Mouse (Mus musculus) embryonic stem cell, embryonic (primary cell): ENCODE measurements around the gene Cdca3.

Experiments
- CTCF ChIA-PET, 4 experiments: fragments of 300-600 bp in 2 of 4; fragments of 350-600 bp in 2 of 4; sonication (Branson Sonifier 250); formaldehyde crosslinking; loops; one replicate each; lab custom pipeline; 2022; ENCODE audit warnings: inconsistent platforms in 2 of 4; lab: Charles Lee
- POLR2A ChIA-PET, 4 experiments: fragments of 300-600 bp in 2 of 4; fragments of 350-600 bp in 2 of 4; sonication (Branson Sonifier 250); formaldehyde crosslinking; loops; one replicate each; lab custom pipeline; 2022; ENCODE audit warnings: antibody characterized with exemption in 4 of 4, inconsistent platforms in 1 of 4; lab: Charles Lee

Gene Cdca3

GRCm38 (mm10) chr6:124805341-124806321 is 23.7 kb upstream of the Cdca3 start:
- CTCF ChIA-PET = interaction anchor here (0.5 to 5.2 kb wide), 44 partner anchors 9 to 1668 kb away, joined by 3 to 22 read pairs (median 5); partner anchors contain the start of genes Cdca3 (in 2 of the 4), Usp5 (in 2 of the 4), C1rl (in 1 of the 4) and Emg1 (in 1 of the 4)
- POLR2A ChIA-PET = interaction anchor here (0.5 to 18.7 kb wide), 158 partner anchors 8 to 622 kb away, joined by 3 to 601 read pairs (median 5); partner anchors contain the start of genes Cdca3 (in 4 of the 4), Grcc10 (in 4 of the 4), Usp5 (in 4 of the 4) and Emg1 (in 3 of the 4)

GRCm38 (mm10) chr6:124806446-124807140 is 22.8 kb upstream of the Cdca3 start:
- CTCF ChIA-PET = interaction anchor here in 3 of 4 experiments (0.9 to 5.2 kb wide), 12 partner anchors 10 to 326 kb away, joined by 3 to 22 read pairs (median 7); partner anchors contain the start of genes Cdca3 (in 2 of the 3), Usp5 (in 2 of the 3), C1rl (in 1 of the 3) and P3h3 (in 1 of the 3)

GRCm38 (mm10) chr6:124807366-124807765 is 22.0 kb upstream of the Cdca3 start:
- ChIA-PET CTCF (interaction anchor here in 1 of 4 experiments (2.5 to 5.2 kb wide), 3 partner anchors 22 to 123 kb away, joined by 10 to 22 read pairs (median 19); partner anchors contain the start of genes Cdca3, Mlf2 and Usp5), POLR2A (interaction anchor here (0.5 to 18.7 kb wide), 16 partner anchors 10 to 358 kb away, joined by 3 to 601 read pairs (median 6); partner anchors contain the start of genes Cdca3 (in 3 of the 4), Usp5 (in 3 of the 4), Grcc10 (in 2 of the 4) and Emg1 (in 1 of the 4))

More at GRCm38 (mm10) chr6:124806446-124807140, 22.8 kb upstream of the Cdca3 start:
- POLR2A ChIA-PET = interaction anchor here (0.6 to 18.7 kb wide), 75 partner anchors 7 to 389 kb away, joined by 3 to 601 read pairs (median 7); partner anchors contain the start of genes Grcc10 (in 4 of the 4), Cdca3 (in 3 of the 4), Emg1 (in 3 of the 4) and Phb2 (in 3 of the 4)

- POLR2A ChIA-PET = interaction anchor here (0.5 to 18.7 kb wide), 30 partner anchors 9 to 358 kb away, joined by 3 to 601 read pairs (median 5); partner anchors contain the start of genes Cdca3 (in 3 of the 4), Grcc10 (in 3 of the 4), Usp5 (in 3 of the 4) and Gnb3 (in 2 of the 4)
- CTCF ChIA-PET = interaction anchor here in 2 of 4 experiments (0.6 to 5.2 kb wide), 5 partner anchors 39 to 358 kb away, joined by 3 to 22 read pairs (median 8); partner anchors contain the start of gene Mlf2 (in 1 of the 2)
Measured at GRCm38 (mm10) chr6:124807986-124808357, 21.4 kb upstream of the Cdca3 start.

- ChIA-PET POLR2A (interaction anchor here (0.6 to 18.7 kb wide), 58 partner anchors 9 to 383 kb away, joined by 3 to 601 read pairs (median 4); partner anchors contain the start of genes Cdca3 (in 3 of the 4), Emg1 (in 3 of the 4), Grcc10 (in 3 of the 4) and Phb2 (in 3 of the 4)), CTCF (interaction anchor here (0.6 to 5.2 kb wide), 17 partner anchors 21 to 362 kb away, joined by 3 to 22 read pairs (median 4); partner anchors contain the start of genes Cdca3 (in 1 of the 4), Mlf2 (in 1 of the 4), Usp5 (in 1 of the 4) and Zfp384 (in 1 of the 4))
Measured at GRCm38 (mm10) chr6:124808358-124809012, 20.9 kb upstream of the Cdca3 start, which contains the start of gene Spsb2. Gene Spsb2 (plus strand): TSS chr6:124808661.

- ChIA-PET CTCF (interaction anchor here (0.5 to 5.2 kb wide), 18 partner anchors 9 to 363 kb away, joined by 3 to 22 read pairs (median 4); partner anchors contain the start of genes Cdca3 (in 1 of the 4), Mlf2 (in 1 of the 4), Usp5 (in 1 of the 4) and Zfp384 (in 1 of the 4)), POLR2A (interaction anchor here in 3 of 4 experiments (0.6 to 18.7 kb wide), 54 partner anchors 8 to 382 kb away, joined by 3 to 601 read pairs (median 4); partner anchors contain the start of genes Cdca3 (in 3 of the 3), Emg1 (in 3 of the 3), Grcc10 (in 3 of the 3) and Phb2 (in 3 of the 3))
Measured at GRCm38 (mm10) chr6:124809052-124809774, 20.1 kb upstream of the Cdca3 start.

- ChIA-PET POLR2A (interaction anchor here in 3 of 4 experiments (0.6 to 18.7 kb wide), 36 partner anchors 8 to 580 kb away, joined by 3 to 601 read pairs (median 5); partner anchors contain the start of genes Cdca3 (in 3 of the 3), Grcc10 (in 3 of the 3), Usp5 (in 3 of the 3) and Atn1 (in 1 of the 3)), CTCF (interaction anchor here in 1 of 4 experiments (0.8 to 5.2 kb wide), 7 partner anchors 8 to 121 kb away, joined by 5 to 22 read pairs (median 8); partner anchors contain the start of genes Cdca3, Mlf2 and Usp5)
Measured at GRCm38 (mm10) chr6:124809775-124810538, 19.4 kb upstream of the Cdca3 start.

- CTCF ChIA-PET = interaction anchor here in 2 of 4 experiments (0.6 to 1.7 kb wide), 3 partner anchors 37 to 329 kb away, joined by 4 to 6 read pairs (median 5); no protein-coding TSS in a partner anchor
- POLR2A ChIA-PET = interaction anchor here (0.6 to 18.7 kb wide), 25 partner anchors 9 to 581 kb away, joined by 3 to 601 read pairs (median 7); partner anchors contain the start of genes Cdca3 (in 3 of the 4), Grcc10 (in 3 of the 4), Usp5 (in 3 of the 4) and Mlf2 (in 2 of the 4)
Measured at GRCm38 (mm10) chr6:124810566-124811402, 18.6 kb upstream of the Cdca3 start.

- ChIA-PET POLR2A (interaction anchor here (0.6 to 18.7 kb wide), 30 partner anchors 9 to 566 kb away, joined by 3 to 601 read pairs (median 4); partner anchors contain the start of genes Cdca3 (in 3 of the 4), Usp5 (in 3 of the 4), Grcc10 (in 2 of the 4) and Mlf2 (in 2 of the 4)), CTCF (interaction anchor here in 2 of 4 experiments (0.6 to 1.6 kb wide), 2 partner anchors 36 to 330 kb away, joined by 4 to 5 read pairs; no protein-coding TSS in a partner anchor)
Measured at GRCm38 (mm10) chr6:124811403-124811665, 18.0 kb upstream of the Cdca3 start.

GRCm38 (mm10) chr6:124811701-124812560 is 17.4 kb upstream of the Cdca3 start:
- ChIA-PET CTCF (interaction anchor here in 2 of 4 experiments (0.7 to 1.6 kb wide), 2 partner anchors 35 to 91 kb away, joined by 3 to 5 read pairs; no protein-coding TSS in a partner anchor), POLR2A (interaction anchor here (0.6 to 18.7 kb wide), 41 partner anchors 8 to 565 kb away, joined by 3 to 601 read pairs (median 4); partner anchors contain the start of genes Cdca3 (in 3 of the 4), Grcc10 (in 3 of the 4), Usp5 (in 3 of the 4) and Mlf2 (in 2 of the 4))

GRCm38 (mm10) chr6:124812848-124813247 is 16.5 kb upstream of the Cdca3 start:
- POLR2A ChIA-PET = interaction anchor here in 3 of 4 experiments (0.6 to 28.9 kb wide), 50 partner anchors 1 to 564 kb away, joined by 3 to 601 read pairs (median 4); partner anchors contain the start of genes Cdca3 (in 3 of the 3), Grcc10 (in 3 of the 3), Usp5 (in 3 of the 3) and Atn1 (in 2 of the 3)
- CTCF ChIA-PET = interaction anchor here in 1 of 4 experiments (0.9 to 1.4 kb wide), 4 partner anchors 15 to 110 kb away, joined by 3 to 4 read pairs (median 4); partner anchors contain the start of genes Cdca3 and Usp5

GRCm38 (mm10) chr6:124813496-124813895 is 15.9 kb upstream of the Cdca3 start:
- POLR2A ChIA-PET = interaction anchor here (0.6 to 28.9 kb wide), 53 partner anchors 0 to 620 kb away, joined by 3 to 601 read pairs (median 4); partner anchors contain the start of genes Cdca3 (in 3 of the 4), Grcc10 (in 3 of the 4), Usp5 (in 3 of the 4) and Atn1 (in 2 of the 4)
- CTCF ChIA-PET = interaction anchor here in 2 of 4 experiments (0.6 to 1.4 kb wide), 8 partner anchors 15 to 111 kb away, joined by 3 to 4 read pairs (median 3); partner anchors contain the start of genes Cdca3 (in 1 of the 2), Grcc10 (in 1 of the 2) and Usp5 (in 1 of the 2)
